Mouse (Mus musculus) limb, embryonic 15.5 days (tissue): ENCODE data around the gene Parp8. TPM values are rescaled to one million over a fixed set of nuclear protein-coding genes. Genes with fewer than 3 reads are reported as not detected.

Source experiments
- ATAC-seq: fragments of 200-750 bp; cut with Nextera tagmentation; 2 replicates; pipeline ENCODE4 v1.8.0; 2017; ENCODE audit warnings: low read depth, moderate TSS enrichment; ENCODE audit not compliant: insufficient number of reproducible peaks, low FRiP score, low TSS enrichment
- H3K27ac ChIP-seq: fragments of 300-500 bp; sonication (generic); 2 replicates; pipeline ENCODE4 v1.5.1; 2015; ENCODE audit warnings: moderate library complexity, mild to moderate bottlenecking, inconsistent platforms
- H3K27me3 ChIP-seq: fragments of 300-500 bp; sonication (generic); 2 replicates; pipeline ENCODE4 v1.6.1; 2015; ENCODE audit warnings: inconsistent platforms
- H3K36me3 ChIP-seq: fragments of 300-500 bp; sonication (generic); 2 replicates; pipeline ENCODE4 v1.6.1; 2015; ENCODE audit warnings: inconsistent platforms
- H3K4me1 ChIP-seq: fragments of 300-500 bp; sonication (generic); 2 replicates; pipeline ENCODE4 v1.6.1; 2015; ENCODE audit warnings: inconsistent platforms
- H3K4me2 ChIP-seq: fragments of 300-500 bp; sonication (generic); 2 replicates; pipeline ENCODE4 v1.6.1; 2015; ENCODE audit warnings: mild to moderate bottlenecking, inconsistent platforms
- H3K4me3 ChIP-seq: fragments of 300-500 bp; sonication (generic); 2 replicates; pipeline ENCODE4 v1.5.1; 2015; ENCODE audit warnings: mild to moderate bottlenecking, inconsistent platforms
- H3K9ac ChIP-seq: fragments of 300-500 bp; sonication (generic); 2 replicates; pipeline ENCODE4 v1.6.1; 2015; ENCODE audit warnings: inconsistent platforms
- H3K9me3 ChIP-seq: fragments of 300-500 bp; sonication (generic); 2 replicates; pipeline ENCODE4 v1.6.1; 2016; ENCODE audit warnings: inconsistent platforms
- WGBS: fragments of 180-500 bp; shearing (Covaris S2); methylation state at CpG from one replicate; pipeline ENCODE4 v1.1.7; 2015; 5-methylcytosine and 5-hydroxymethylcytosine counted together
- polyA plus RNA-seq: library from polyadenylated mRNA; unstranded; fragments of >200 nt; fragmentation: Nextera tagmentation; extraction: Ambion mirVana; gene quantifications from 2 replicates; pipeline ENCODE4 v1.2.1, GENCODE M21; 2015

Parp8 gene
- polyA plus RNA-seq, 1 experiment from 2014 or later: 17.0 TPM

DNA sequence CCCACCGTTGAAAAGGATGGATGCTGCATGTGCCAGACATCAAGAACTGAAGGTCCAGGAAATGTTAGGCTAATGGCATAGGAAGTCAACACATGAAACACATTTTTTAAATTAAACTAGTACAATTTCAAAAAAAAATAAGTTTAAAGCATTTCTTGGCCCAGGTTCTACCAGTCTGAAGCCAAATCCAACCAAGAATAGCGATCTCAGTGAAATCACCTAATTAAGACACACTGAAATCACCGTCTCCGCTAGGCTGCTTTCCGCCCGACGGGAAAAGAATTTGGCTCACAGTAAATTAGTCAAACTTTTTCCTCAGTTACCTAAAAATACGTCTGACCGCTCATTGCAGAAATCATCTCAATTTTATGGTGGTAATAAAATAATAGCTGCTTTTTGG lies 13.3 kb downstream of the Parp8 start:
- H3K4me1 ChIP-seq: peaks cover 5% of the 10 kb centered on the region; the same call in 1 of the 2 replicates
- no peaks in the 10 kb centered on the region for H3K27me3 ChIP-seq
- ATAC-seq: no peak
- H3K9ac ChIP-seq: no peak overlapping the region
- H3K36me3 ChIP-seq: no peaks in the 10 kb centered on the region
- H3K4me3 ChIP-seq: no peak overlapping the region
- H3K4me2 ChIP-seq: no peak overlapping the region
- no peak overlapping the region for H3K27ac ChIP-seq
- no peaks in the 10 kb centered on the region for H3K9me3 ChIP-seq
- WGBS: 52% methylated on average over 9 of the region's 9 CpGs

GRCm38 (mm10) chr13:117010143-117010542 lies 15.2 kb downstream of the Parp8 start:
- ATAC-seq: no peak
- H3K9ac ChIP-seq: no peak overlapping the region
- no peak overlapping the region for H3K4me2 ChIP-seq
- no peak overlapping the region for H3K4me3 ChIP-seq
- peaks cover 3% of the 10 kb centered on the region; the same call in 1 of the 2 replicates for H3K4me1 ChIP-seq
- H3K9me3 ChIP-seq: no peaks in the 10 kb centered on the region
- H3K27me3 ChIP-seq: no peaks in the 10 kb centered on the region
- no peaks in the 10 kb centered on the region for H3K36me3 ChIP-seq
- no peak overlapping the region for H3K27ac ChIP-seq
- WGBS: 50% methylated on average over 8 of the region's 8 CpGs

GRCm38 (mm10) chr13:117008021-117009015 lies 17.0 kb downstream of the Parp8 start:
- Histone ChIP-seq H3K4me1 (peaks cover 3% of the 10 kb centered on the region; the same call in 1 of the 2 replicates), H3K27ac (no peak overlapping the region), H3K4me2 (no peak overlapping the region), H3K36me3 (no peaks in the 10 kb centered on the region), H3K9ac (no peak overlapping the region), H3K27me3 (no peaks in the 10 kb centered on the region), H3K9me3 (no peaks in the 10 kb centered on the region), H3K4me3 (no peak overlapping the region)
- 90% methylated on average over 9 of the region's 9 CpGs for WGBS
- no peak for ATAC-seq

DNA sequence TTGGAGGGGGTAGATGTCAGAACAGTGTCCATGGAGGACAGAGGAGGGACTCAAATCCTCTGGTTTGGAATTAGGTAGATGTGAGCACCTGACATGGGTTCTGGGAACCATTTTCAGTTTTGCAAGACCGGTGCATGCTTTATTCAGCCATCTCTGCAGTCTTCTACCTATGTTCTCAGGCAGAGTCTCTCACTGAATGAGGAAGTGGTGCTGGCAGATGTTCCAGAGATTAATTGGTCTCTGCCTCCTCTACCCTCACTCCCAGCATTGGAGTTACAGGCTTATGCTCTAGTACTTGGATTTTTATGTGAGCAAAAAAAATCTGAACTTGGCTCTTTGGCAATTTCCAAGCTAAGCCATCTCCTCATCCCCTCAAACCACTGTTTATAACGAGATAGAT lies 17.8 kb downstream of the Parp8 start:
- Histone ChIP-seq H3K27ac (no peak overlapping the region), H3K4me2 (no peak overlapping the region), H3K36me3 (no peaks in the 10 kb centered on the region), H3K4me3 (no peak overlapping the region), H3K9ac (no peak overlapping the region), H3K27me3 (no peaks in the 10 kb centered on the region), H3K4me1 (peaks cover 3% of the 10 kb centered on the region; the same call in 1 of the 2 replicates), H3K9me3 (no peaks in the 10 kb centered on the region)
- no peak for ATAC-seq
- 90% methylated on average over 2 of the region's 2 CpGs for WGBS

GRCm38 (mm10) chr13:117006638-117007037 lies 18.7 kb downstream of the Parp8 start:
- Histone ChIP-seq H3K27me3 (no peaks in the 10 kb centered on the region), H3K4me3 (no peak overlapping the region), H3K27ac (no peak overlapping the region), H3K9me3 (no peaks in the 10 kb centered on the region), H3K36me3 (no peaks in the 10 kb centered on the region), H3K4me2 (no peak overlapping the region), H3K9ac (no peak overlapping the region), H3K4me1 (peaks cover 3% of the 10 kb centered on the region; the same call in 1 of the 2 replicates)
- no peak for ATAC-seq
- WGBS: 39% methylated on average over 4 of the region's 4 CpGs

DNA sequence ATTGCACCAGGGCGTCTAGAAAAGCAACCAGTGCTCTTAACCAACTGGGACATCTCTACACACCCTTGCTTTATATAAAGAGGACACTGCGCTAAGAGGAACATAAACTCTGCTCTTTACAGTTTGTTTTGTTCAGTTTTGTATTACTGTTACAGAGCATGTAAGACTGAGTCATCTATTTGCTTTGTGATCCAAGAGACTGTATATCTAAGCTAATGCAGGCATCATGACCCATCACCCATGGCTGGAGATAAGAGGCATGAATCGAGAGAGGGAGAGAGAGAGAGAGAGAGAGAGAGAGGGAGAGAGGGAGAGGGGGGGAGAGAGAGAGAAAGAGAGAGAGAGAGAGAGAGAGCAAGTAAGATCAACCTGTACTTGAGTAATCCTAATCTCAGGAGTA lies 24.8 kb downstream of the Parp8 start:
- peaks cover 6% of the 10 kb centered on the region; the same call in 1 of the 2 replicates for H3K36me3 ChIP-seq
- no peaks in the 10 kb centered on the region for H3K9me3 ChIP-seq
- no peak for ATAC-seq
- WGBS: 90% methylated on average over 3 of the region's 3 CpGs
- H3K4me2 ChIP-seq: no peak overlapping the region
- no peak overlapping the region for H3K27ac ChIP-seq
- no peaks in the 10 kb centered on the region for H3K4me1 ChIP-seq
- no peaks in the 10 kb centered on the region for H3K27me3 ChIP-seq
- no peak overlapping the region for H3K4me3 ChIP-seq
- H3K9ac ChIP-seq: no peak overlapping the region

GRCm38 (mm10) chr13:116991560-116991959 lies 33.8 kb downstream of the Parp8 start:
- WGBS: 68% methylated on average over 7 of the region's 7 CpGs
- Histone ChIP-seq H3K4me3 (no peak overlapping the region), H3K27ac (no peak overlapping the region), H3K4me2 (no peak overlapping the region), H3K4me1 (no peaks in the 10 kb centered on the region), H3K9ac (no peak overlapping the region), H3K36me3 (no peaks in the 10 kb centered on the region), H3K27me3 (no peaks in the 10 kb centered on the region), H3K9me3 (no peaks in the 10 kb centered on the region)
- ATAC-seq: no peak

- H3K4me1 ChIP-seq: no peaks in the 10 kb centered on the region
- no peak overlapping the region for H3K27ac ChIP-seq
- no peak for ATAC-seq
- H3K27me3 ChIP-seq: no peaks in the 10 kb centered on the region
- H3K4me2 ChIP-seq: no peak overlapping the region
- no peak overlapping the region for H3K9ac ChIP-seq
- H3K9me3 ChIP-seq: no peaks in the 10 kb centered on the region
- no peak overlapping the region for H3K4me3 ChIP-seq
- no peaks in the 10 kb centered on the region for H3K36me3 ChIP-seq
- WGBS: 85% methylated on average over 4 of the region's 4 CpGs
Measured at GRCm38 (mm10) chr13:116990327-116990726, 35.0 kb downstream of the Parp8 start.

DNA sequence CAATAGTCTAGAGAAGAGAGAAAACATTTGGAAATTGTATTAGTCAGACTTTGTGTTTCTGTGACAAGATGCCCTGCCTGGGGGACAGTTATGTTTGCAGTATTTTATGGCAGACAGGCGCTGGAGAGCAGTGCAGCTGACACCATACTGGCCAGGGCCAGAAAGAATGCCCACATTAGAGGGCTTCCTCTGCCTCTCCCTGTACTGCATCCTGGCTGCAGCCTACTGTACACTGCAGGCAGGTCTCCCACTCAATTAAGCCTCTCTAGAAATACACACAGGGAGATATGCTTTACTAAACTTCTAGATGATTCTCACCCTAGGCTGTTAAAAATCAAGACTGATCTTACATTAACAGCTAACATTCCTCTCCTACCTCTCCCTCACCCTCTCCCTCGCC lies 36.6 kb downstream of the Parp8 start:
- H3K9me3 ChIP-seq: no peaks in the 10 kb centered on the region
- H3K4me3 ChIP-seq: no peak overlapping the region
- H3K27ac ChIP-seq: no peak overlapping the region
- H3K9ac ChIP-seq: no peak overlapping the region
- no peaks in the 10 kb centered on the region for H3K36me3 ChIP-seq
- 66% methylated on average over 2 of the region's 2 CpGs for WGBS
- no peak overlapping the region for H3K4me2 ChIP-seq
- no peaks in the 10 kb centered on the region for H3K4me1 ChIP-seq
- H3K27me3 ChIP-seq: no peaks in the 10 kb centered on the region
- 0 out of 2 replicates have a peak, but pooled peaks have one; percentile 24 for ATAC-seq

DNA sequence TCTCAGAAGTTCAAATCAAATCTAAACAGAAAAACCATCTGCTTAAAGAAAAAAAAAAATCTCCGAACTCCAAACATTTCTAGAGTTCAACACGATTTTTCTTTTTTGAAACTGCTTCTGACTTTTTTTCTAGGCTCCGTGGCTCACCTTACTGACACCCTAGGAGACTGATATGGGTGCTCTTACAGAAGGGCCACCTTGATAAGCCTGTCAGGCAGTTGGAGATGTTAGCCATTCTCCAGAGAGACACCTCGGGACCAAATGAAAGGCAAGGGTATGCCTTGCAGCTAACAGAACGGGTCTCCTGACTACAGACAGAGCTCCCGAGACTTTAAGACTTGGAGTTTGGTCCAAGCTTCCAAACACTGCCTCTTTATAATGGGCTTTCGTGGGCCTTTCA lies 37.1 kb downstream of the Parp8 start:
- no peaks in the 10 kb centered on the region for H3K36me3 ChIP-seq
- no peaks in the 10 kb centered on the region for H3K9me3 ChIP-seq
- H3K4me3 ChIP-seq: no peak overlapping the region
- H3K4me1 ChIP-seq: no peaks in the 10 kb centered on the region
- H3K9ac ChIP-seq: no peak overlapping the region
- no peak for ATAC-seq
- 70% methylated on average over 7 of the region's 7 CpGs for WGBS
- H3K27ac ChIP-seq: no peak overlapping the region
- H3K27me3 ChIP-seq: no peaks in the 10 kb centered on the region
- H3K4me2 ChIP-seq: no peak overlapping the region

DNA sequence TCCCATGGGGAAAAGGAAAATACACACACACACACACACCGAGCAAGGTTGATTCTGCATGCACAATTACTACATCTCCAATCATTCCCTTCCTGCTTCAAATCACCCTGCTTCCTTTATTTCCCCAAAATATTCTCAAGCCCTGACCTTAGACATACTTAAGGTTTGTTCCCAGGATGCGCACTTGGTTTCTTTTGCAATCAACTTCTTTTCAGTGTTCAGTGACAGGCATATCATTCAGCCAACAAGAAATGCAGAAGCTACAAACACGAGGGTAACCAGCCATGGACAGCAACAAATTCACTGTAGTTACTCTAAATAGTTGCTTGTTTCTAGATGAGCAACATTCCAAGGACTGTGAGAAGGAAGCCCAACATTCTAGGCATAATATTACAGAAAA lies 38.1 kb downstream of the Parp8 start:
- H3K36me3 ChIP-seq: no peaks in the 10 kb centered on the region
- no peak for ATAC-seq

GRCm38 (mm10) chr13:116986658-116987057 lies 38.7 kb downstream of the Parp8 start:
- no peak overlapping the region for H3K4me2 ChIP-seq
- no peaks in the 10 kb centered on the region for H3K27me3 ChIP-seq
- H3K9me3 ChIP-seq: no peaks in the 10 kb centered on the region
- no peak overlapping the region for H3K9ac ChIP-seq
- H3K27ac ChIP-seq: no peak overlapping the region
- H3K4me1 ChIP-seq: no peaks in the 10 kb centered on the region
- 91% methylated on average over 7 of the region's 7 CpGs for WGBS
- H3K4me3 ChIP-seq: no peak overlapping the region
- ATAC-seq: no peak
- no peaks in the 10 kb centered on the region for H3K36me3 ChIP-seq

More for the DNA sequence above, 38.1 kb downstream of the Parp8 start:
- Histone ChIP-seq H3K4me2 (no peak overlapping the region), H3K4me1 (no peaks in the 10 kb centered on the region), H3K9ac (no peak overlapping the region), H3K4me3 (no peak overlapping the region), H3K27ac (no peak overlapping the region), H3K27me3 (no peaks in the 10 kb centered on the region), H3K9me3 (no peaks in the 10 kb centered on the region)
- 79% methylated on average over 3 of the region's 3 CpGs for WGBS
